Mouse (Mus musculus) cerebellum, postnatal 14 days (tissue): Measurements from ENCODE around the gene Spag6.

Experiments used
- DNase-seq, 2 experiments: peaks; one replicate each; pipeline ENCODE4 v3.0.0; 2021; ENCODE audit warnings: mixed read lengths in 2 of 2

Gene Spag6

GRCm38 (mm10) chr2:18688708-18689063, 5.1 kb upstream of the Spag6 start:
- DNase-seq, result peak; percentile 55 to 74

- peak; percentile 49 to 51 for DNase-seq
Observed at GRCm38 (mm10) chr2:18689064-18689921, 4.5 kb upstream of the Spag6 start.

GRCm38 (mm10) chr2:18690055-18690691, 3.7 kb upstream of the Spag6 start:
- DNase-seq, result peak; percentile 49 to 53

GRCm38 (mm10) chr2:18690756-18691155, 3.1 kb upstream of the Spag6 start:
- no peak for DNase-seq

GRCm38 (mm10) chr2:18692031-18692430, 1.8 kb upstream of the Spag6 start:
- DNase-seq, result no peak

- no peak for DNase-seq
Observed at GRCm38 (mm10) chr2:18692548-18692947, 1.3 kb upstream of the Spag6 start.

- DNase-seq, result no peak
Observed at GRCm38 (mm10) chr2:18693491-18693870, 351 bp upstream of the Spag6 start.

- DNase-seq, result no peak
Observed at GRCm38 (mm10) chr2:18694611-18694950, 749 bp downstream of the Spag6 start.

- DNase-seq, result no peak
Observed at GRCm38 (mm10) chr2:18695163-18695562, 1.3 kb downstream of the Spag6 start.

GRCm38 (mm10) chr2:18695629-18696150, 1.9 kb downstream of the Spag6 start:
- no peak for DNase-seq

- DNase-seq, result no peak
Observed at GRCm38 (mm10) chr2:18697591-18698244, 3.9 kb downstream of the Spag6 start.

GRCm38 (mm10) chr2:18698663-18699385, 5.0 kb downstream of the Spag6 start:
- DNase-seq, result peak in 1 of 2 experiments; percentile 30

GRCm38 (mm10) chr2:18699401-18699990, 5.7 kb downstream of the Spag6 start:
- DNase-seq, result no peak

- peak in 1 of 2 experiments; percentile 4 for DNase-seq
Observed at GRCm38 (mm10) chr2:18710356-18710755, 16.5 kb downstream of the Spag6 start.

- no peak for DNase-seq
Observed at GRCm38 (mm10) chr2:18713071-18713470, 19.2 kb downstream of the Spag6 start.

GRCm38 (mm10) chr2:18714337-18714736, 20.5 kb downstream of the Spag6 start:
- no peak for DNase-seq

GRCm38 (mm10) chr2:18718521-18718920, 24.7 kb downstream of the Spag6 start:
- no peak for DNase-seq

GRCm38 (mm10) chr2:18722208-18722830, 28.5 kb downstream of the Spag6 start:
- no peak for DNase-seq

GRCm38 (mm10) chr2:18724462-18724861, 30.6 kb downstream of the Spag6 start:
- DNase-seq, result no peak

- DNase-seq, result no peak
Observed at GRCm38 (mm10) chr2:18725880-18726279, 32.0 kb downstream of the Spag6 start.

GRCm38 (mm10) chr2:18731718-18732117, 37.9 kb downstream of the Spag6 start:
- no peak for DNase-seq
